Mouse (Mus musculus) gastrocnemius, adult 18-20 months (tissue): ENCODE measurements around the gene Agtrap. TPM values are rescaled to one million over a fixed set of nuclear protein-coding genes. Genes with fewer than 3 reads are reported as not detected.
A peak's percentile ranks its signal among the peaks of the same experiment; 100 is the strongest.

ENCODE experiments used
- DNase-seq: peaks from one replicate; pipeline ENCODE4 v3.0.0; 2021; ENCODE audit warnings: low spot score
- total RNA-seq, 2 experiments: library from RNA; stranded (reverse); gene quantifications; 2 replicates each; pipeline ENCODE4 v1.2.3; 2021

Gene Agtrap
- total RNA-seq, 2 experiments from 2014 or later = 9.3 to 12.8 TPM

DNA sequence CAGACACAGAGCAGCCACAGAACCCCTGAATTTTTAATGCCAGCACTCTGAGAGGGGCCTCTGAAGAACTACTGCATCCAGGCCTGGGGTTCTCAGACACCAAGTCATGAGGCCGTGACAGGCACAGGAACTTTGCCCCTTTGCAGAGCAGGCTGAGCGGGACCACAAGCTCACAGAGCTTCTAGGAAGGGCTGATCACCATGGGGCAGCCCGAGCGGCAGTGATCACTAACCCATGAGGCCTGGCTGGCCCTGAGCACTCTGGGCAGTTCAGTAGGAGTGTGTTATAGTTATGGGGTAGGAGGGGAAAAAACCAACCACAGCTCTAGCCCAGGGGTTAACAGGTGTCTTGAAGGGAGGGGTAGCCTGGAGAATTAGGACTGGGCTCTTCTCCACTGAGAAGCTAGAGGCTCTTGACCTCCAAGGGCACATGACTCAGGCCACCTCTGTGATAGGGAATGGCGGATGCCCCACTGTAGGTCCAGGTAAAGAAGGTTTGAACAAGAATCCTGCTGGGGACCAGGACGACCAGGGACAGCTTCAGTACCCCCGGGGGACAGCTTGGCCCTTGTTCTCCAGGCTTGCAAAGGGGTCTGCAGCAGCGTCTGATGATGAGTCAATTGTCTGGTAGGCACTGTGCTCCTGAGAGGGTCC lies 7.8 kb downstream of the Agtrap start:
- no peak for DNase-seq

DNA sequence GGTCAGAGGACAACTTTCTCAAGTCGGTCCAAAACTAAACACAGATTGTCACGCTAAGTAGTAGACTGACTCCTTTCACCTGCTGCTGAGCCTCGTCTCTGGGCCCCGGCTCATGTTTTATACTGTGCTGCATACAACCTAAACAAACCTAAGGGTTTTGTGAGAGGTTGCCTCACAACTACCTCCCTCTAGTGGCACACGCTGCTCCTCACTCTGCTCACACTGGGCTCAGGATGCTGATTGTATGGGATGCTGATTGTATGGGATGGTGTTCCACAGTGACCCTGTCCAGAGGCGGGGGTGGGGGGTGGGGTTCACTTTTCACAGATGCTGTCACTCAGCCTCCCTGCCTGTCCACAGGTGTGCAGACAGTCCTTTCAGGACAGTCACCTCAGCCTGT lies 8.6 kb downstream of the Agtrap start:
- no peak for DNase-seq

DNA sequence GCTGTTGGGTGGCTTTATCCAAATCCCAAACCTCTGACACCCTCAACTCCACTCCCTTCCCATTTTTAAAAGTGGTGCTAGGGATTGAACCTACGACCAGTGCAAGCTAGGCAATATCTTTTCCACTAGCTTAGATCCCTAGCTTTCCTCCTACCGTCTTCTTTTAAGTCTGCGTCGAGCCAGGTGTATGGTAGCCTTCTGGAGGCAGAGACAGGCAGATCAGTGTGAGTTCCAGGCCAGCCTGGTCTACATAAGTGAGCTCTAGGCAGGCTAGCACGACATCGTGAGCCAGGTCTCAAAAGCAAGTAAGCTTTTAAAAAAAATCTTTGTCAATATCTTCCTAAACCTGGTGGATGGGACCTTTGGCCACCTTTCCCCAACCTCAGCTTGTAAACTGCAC lies 11.9 kb downstream of the Agtrap start:
- no peak for DNase-seq

DNA sequence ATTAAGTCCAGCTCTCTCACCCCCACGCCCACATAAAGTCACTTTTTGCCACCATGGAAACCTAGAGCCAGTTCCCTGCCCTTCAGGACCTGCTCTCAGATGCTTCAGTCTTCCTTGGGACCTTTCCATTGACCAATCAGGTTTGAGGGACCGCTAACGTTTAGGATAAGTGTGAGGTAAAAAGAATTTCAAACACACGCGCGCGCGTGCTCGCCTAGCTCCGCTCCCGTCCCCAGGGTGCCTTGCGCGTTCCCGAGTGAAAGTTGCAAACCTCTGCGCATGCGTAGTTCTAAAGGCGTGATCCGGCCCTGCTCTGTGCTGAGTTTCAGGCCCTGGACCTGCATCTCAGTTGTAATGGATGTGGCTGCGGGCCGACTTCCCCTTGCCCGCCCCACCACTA lies 12.6 kb downstream of the Agtrap start:
- peak; percentile 78 for DNase-seq

DNA sequence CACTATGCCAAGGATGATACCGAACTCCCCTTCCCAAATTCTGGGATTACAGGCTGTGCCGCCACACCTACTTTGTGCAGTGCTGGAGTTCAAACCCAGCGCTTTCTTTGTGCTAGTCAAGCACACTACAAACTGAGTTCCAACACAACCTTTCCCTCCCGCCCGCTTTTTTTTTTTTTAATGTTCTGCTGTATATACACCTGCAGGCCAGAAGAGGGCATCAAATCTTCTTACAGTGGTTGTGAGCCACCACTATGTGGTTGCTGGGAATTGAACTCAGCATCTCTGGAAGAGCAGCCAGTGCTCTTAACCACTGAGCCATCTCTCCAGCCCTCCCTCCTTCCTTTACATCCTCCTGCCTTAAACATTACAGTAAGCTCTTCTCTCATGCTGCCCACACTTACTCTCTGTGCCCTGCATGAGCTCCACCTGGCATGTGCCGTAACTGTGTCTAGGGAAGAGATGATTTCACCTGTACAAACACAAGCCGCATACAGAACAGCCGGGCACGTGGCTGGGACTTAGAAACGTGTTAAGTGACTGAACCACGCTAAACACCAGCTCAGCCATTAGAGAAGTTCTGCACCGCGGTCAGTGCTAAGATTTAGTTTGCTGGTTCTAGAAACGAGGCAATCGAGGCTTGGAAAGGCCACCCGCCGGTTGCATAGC lies 13.2 kb downstream of the Agtrap start:
- no peak for DNase-seq

DNA sequence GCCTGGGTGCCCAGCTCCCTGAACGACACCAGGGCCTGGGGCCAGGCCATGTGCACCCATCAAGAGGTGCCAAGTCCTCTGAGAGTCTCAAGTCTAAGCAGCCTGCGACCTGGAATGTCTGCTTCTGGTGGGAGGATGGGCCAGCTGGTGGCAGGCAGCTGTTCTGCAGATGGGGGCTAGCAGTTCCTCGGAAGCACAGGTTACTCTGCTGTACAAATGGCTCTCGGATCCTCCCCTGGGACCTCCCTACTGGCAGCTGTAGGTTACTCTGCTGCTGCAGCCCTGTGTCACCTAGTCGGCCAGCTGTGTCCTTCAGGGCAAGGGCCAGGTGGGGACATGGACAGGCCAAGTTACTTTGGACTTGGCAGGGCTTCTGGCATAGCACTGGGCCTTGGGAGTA lies 16.3 kb downstream of the Agtrap start:
- DNase-seq = no peak

DNA sequence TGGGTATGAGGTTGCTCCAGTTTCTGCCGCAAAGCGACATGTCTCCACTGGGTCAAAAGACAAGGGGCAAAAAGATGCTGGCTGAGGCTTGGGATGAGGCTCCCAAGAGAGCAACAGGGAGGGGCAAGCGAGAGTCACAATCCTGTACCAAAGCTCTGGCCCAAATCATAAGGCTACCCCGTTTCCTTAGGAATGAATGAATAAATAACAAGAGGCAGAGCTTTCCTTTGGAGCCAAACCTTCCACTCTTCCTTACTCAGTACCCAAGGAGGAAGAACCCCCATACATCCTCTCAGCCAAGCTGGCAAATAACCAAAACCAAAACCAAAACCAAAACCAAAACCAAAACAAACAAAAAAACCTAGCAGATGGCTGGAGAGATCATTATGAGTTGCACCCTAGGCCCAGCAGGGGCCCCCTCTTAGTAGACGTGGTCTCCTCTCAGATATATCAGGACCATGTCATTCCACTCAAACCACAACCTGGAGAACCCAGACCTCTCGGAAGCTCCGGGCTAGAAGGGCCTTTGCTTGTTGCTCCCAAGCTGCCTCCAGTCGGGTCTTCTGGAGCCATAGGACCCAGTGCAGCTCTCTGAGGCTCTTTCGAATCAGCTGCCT lies 18.1 kb downstream of the Agtrap start:
- DNase-seq = no peak

DNA sequence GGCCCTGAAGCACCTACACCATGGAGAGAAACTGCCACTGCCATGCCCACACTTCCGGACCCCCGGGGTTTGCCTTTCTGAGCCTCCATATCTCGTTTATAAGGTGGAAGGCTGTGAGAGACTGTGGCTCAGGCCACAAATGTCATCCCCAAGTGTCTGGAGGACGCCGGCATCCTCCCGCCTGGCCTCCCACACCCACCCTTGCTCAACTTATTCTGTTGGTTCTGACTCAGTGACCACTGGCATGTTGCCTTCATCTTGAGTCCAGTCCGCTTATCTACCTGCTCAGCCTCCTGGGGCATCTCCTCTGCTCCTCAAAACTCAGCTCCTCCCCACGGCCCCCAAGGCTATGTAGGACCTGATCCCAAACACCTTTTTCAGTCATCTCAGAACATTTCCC lies 20.5 kb downstream of the Agtrap start:
- no peak for DNase-seq

DNA sequence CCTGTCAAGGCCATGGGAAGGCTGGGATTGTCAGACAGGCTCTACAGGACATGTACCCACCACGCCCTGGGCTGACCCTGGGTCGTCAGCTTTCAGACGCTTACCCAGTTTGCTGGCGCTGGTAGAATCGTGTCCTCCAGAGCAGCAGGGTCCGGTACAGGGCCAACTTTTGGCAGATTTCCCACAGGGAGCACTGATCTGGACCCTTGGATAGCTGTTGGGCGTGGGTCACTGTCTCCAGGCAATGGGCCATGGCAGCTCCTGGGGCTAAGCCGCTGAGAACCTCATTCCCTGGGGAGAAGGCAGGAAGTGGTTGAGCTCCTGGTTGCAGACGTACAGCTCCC lies 21.5 kb downstream of the Agtrap start:
- peak; percentile 52 for DNase-seq

DNA sequence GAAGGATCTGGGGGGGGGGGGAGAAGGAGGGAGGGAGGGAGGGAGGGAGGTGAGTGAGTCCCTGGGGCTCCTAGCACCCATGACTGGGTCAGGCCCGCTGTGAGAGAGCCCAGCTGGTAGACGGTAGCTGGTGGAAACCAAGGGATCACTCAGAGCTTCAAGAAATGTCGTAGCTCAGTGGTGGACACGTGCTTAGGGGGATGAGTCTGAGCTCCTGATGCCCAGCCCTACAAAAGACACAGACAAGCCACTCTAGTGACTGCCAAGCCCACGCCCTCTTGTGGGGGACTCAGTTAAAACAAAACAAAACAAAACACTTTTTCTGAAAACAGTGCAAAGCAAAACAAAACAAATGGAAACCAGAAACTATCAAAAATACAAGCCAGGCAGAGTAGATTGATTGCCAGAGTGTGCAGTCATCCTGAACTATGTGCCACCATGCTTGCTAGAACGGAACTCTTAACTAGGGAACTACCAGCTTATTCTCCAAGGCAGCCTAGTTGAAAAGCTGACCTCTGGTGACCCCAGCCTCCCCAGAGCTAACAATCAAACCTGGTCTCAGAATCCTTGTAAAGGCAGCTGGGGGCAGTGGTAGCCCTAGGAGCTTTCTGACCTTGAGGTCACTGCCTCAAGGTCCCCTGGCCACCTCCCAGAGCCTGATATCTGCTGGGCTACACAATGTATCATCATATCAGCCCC lies 22.0 kb downstream of the Agtrap start:
- DNase-seq = no peak

DNA sequence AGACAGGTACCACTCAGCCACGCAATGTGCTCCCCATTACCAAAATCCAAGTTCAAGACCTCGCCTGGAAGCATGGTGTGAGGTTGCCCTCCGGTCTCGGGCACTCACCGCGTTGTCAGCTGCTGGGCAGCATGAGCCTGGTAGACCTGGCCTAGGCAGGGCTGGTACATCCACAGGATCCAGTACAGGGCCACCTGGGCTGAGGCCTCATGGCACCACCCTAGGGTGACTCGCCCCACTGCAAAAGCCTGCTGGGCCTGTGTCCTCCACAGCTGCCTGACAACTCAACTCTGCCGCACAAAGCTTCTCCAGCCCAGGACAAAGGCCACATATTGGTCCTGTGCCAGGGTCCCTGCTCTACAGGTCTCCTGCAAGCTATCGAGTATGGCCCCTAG lies 26.7 kb downstream of the Agtrap start:
- DNase-seq = no peak

DNA sequence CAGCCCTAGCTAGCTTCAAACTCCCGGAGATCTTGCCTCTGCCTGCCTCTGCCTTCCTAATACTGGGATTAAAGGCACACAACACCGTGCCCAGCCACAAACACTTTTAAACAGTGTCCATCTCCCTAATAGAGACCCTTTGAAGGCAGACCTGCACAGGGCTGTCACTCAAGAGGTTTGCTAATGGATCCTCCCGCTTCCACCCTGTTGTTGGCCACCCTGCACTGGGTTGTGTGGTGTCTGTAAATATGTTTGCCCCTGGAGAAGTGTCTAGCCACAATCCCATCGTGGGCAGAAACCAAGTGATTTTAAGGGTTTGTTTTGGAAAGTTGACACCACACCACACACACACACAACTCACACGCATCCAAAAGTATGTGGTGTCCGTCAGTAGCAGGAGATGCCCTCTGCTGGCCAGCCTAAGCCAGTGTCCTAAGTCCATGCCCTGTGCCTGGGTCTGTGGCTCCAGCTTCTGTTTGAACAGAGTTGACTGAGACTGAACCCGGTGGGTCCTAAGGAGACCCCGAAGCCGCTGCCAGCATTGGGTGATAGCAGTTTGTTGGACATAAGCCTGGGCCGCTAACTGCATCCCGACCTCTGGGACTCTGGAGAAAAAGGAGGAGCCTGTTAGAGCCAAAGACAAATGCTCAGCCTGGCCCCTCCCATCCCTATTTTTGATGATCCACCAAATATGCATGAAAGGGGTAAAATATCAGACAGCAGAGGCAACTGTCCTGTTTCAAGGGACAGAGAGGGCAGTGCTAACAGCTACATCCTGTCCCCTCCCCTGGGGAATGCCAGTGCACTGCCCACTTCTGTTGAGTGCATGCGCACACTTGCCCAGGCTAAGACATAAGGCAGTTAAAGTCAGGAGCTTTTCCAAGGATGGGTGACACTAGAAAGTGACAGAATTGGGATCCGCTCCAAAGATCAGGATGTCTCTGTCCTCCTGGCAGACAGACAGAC lies 27.4 kb downstream of the Agtrap start:
- DNase-seq = no peak

DNA sequence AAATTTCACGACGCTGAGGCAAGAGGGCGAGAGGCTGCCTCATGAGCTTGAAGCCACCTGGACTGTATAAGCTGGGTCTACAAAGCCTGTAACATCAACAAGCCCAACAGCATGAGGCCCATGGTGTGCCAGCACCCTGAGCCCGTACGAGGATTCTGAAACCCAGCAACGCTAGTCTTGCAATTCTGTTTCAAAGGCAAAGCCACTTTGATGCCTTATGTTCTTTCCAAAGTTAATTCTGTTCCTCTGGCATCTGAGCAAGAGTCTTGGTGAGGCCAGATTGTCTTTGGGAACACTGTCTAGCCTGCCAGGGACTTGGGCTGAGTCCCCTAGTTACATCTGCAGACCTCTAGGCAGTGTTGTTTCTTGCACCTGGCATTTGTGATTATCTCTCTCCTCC lies 28.8 kb downstream of the Agtrap start:
- no peak for DNase-seq

DNA sequence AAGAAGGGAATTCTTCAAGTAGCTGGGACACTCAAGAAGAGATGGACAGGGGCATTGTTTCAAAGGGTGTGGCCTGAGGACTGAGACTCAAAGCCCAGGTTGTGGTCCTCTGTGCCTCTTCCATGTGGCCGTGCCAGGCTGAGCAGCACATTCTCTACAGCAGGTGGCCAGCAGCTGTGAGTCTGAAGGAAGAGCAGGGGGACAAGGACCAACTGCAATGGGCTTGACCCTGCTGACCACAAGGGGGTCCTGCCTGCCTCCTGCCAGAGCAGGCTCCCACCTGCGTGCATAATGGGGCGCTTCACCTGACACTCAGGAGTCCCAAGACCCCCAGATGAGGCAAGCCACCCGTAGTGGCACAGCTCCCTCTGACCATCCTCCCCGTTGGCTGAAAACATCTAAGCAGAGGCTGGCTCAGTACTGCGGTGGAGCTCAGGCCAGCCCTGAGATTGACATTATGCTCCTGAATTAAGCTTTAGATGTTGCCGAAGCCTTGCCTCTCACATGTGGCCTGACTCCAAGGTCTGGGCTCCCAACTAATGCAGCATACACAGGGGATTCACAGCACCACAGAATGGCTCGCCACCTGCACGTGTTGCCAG lies 29.5 kb downstream of the Agtrap start:
- no peak for DNase-seq

DNA sequence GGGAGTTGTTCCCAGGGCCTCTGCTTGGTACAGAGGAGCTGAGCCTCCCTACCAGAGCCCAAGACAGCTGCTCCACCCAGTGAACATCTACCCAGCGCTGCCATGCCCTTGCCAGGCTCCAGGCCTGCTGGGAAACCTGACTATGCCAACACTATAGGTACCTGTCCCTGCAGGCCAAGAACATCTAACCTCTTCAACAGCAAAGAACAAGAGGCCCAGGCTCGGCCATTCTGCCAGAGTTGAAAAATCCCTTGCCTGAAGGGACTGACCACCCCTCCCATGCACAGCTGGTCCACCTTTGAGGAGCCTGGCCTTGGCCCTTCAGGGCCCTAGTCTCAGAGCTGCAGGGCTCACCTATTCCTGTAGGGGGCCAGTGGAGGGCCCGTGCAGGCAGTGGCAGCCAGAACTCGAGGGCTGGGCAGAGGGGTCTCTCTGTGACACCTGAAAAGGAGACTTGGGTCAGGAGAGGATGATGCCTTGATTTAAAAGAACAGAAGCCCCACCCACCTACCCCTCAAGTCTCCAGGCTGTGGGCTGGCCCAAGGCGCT lies 30.1 kb downstream of the Agtrap start:
- DNase-seq = no peak

DNA sequence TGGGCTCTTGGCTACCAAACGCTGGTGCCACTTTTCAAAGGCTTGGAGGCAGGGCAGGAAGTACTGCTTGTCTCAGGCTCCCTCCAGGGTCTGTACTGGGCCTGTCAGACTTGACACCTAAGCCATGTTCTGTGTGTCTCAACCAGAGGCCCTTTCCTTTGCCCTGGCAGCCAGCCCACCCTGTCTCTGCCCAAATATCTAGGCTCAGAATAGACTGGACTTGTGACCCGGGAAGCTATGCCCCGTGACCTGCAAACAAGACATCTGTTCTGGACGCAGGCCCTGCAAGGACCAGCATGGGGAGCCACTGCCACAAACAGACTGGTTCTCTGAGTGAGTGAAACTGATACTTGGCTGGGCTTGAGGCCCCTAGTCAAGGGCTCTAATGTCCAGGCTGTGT lies 31.0 kb downstream of the Agtrap start:
- peak; percentile 94 for DNase-seq

DNA sequence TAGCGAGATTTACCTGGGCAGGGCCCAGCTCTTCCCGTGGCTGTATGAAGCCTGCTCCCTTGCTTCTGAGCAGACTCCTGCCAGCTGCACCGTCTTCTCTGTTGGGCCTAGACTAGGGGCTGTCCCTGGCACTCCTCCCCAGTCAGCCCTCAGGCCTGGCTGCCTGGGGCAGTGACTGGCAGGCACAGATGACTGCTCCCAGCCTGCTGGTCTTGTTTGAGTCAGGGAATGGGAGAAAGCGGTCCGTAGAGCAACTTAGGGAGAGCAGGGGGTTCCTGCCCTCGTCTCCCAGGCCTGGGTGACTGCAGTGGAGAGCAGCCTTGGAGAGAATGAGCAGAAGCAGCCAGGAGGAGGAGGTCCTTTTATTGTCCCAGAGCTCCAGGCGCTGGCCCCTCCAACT lies 31.6 kb downstream of the Agtrap start:
- peak; percentile 48 for DNase-seq

DNA sequence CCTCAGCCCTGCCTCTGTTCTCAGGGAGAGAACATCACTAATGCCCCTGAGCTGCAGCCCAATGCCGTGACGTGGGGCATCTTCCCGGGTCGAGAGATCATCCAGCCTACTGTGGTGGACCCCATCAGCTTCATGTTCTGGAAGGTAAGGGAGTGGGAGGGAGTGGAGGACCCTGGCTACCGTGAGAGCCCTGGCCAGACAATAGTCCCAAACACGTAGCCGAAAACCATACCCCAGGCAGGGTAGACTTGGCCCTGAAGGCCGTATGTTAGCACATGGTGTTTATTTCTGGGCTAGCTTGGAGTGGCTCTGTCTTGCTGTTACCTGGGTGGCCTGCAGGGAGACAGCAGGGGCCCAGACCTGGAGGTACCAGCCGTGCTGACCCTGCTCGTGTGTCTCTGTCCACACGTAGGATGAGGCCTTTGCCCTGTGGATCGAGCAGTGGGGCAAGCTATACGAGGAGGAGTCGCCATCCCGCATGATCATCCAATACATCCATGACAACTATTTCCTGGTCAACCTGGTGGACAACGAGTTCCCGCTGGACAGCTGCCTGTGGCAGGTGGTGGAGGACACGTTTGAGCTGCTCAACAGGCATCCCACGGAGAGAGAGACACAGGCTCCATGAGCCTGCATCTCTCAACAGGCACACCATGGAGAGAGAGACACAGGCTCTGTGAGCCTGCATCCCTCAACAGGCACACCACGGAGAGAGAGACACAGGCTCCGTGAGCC lies 32.7 kb downstream of the Agtrap start:
- no peak for DNase-seq

DNA sequence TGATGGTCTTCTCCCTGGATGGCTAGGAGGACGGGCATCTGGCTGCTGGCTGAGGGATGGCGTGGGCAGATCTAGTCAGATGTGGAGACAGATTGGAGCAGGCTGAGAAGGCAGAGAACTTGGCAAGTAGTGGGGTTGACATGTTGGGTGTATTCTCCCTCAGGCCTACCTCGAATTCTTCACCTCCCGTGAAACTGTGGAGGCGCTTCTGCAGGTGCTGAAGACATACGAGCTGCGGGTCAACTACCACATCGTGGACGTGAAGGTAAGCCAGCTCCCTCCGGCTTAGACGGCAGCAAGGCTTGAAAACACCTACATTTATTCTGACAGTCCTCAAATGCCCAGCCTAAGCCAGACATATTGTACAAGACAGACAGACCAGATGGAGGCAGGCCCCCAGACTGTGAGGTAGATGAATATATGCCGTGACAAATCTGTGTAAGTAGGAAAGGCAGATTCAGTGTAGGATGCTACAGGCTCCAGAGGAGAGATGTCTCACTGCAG lies 34.4 kb downstream of the Agtrap start:
- DNase-seq = no peak

DNA sequence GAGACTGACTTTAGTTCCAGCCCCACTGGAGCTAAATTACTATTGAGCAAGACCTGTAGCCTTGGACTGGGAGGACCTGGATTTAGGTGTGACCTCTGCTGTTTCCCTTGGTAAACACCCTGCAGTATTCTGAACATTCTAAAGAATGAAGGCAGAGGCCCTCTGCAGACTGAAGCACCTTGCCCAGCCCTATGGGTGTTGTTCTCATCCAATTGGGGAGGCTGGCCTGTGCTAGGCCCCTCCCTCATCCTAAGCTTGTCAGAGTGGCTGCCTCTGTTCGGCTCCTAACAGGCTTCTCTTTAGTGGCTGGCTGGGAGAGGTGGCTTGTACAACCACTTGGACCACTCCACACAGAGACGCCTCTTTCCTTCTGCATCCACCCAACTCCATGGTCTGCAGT lies 34.9 kb downstream of the Agtrap start:
- DNase-seq = no peak
